Mouse (Mus musculus) ES-Bruce4 (cell line): ENCODE results near the gene Ptrh1.

ENCODE experiments used
- CTCF ChIP-seq: IDR thresholded peaks from one replicate; pipeline ENCODE4 v1.8.1; 2011; ENCODE audit warnings: low read depth, low read length
- EP300 ChIP-seq: IDR thresholded peaks from 2 replicates; pipeline ENCODE4 v1.6.1; 2011; ENCODE audit warnings: low read depth, low read length; ENCODE audit not compliant: insufficient read depth

- TF ChIP-seq CTCF (no peak), EP300 (no peak)
These were observed 39.2 kb upstream of the Ptrh1 start for GRCm38 (mm10) chr2:32736306-32736829.
